Mouse (Mus musculus): ENCODE measurements around the gene Ptcd3.

DNA sequence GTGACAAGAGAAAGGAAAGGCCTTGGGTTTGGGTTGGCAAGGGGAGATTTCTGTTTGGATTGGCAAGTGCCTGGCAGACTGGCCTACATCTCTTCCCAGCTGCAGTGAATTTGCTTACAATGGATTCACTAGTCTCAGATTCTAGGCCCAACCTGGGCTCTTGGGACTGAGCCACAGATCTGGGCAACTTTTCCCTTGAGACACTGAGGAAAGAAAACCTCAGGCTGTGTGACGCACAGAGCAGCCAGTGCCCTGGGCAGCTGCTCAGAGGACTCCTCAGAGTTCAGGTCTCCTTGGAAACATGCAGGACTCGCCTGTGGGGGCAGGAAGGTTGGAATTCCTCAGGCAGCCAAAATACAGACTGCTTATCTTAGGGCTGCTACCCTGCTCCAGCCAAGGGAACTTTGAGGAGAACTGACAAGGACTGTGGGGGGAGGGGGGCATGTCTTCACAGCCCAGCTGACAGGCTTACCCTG, 25.6 kb upstream of the Ptcd3 start:
- TF ChIP-seq CTCF (IDR thresholded peaks at IDR 0.05; ENCODE audit: low read depth, low read length) (no peak), TAL1 (conservative IDR thresholded peaks at IDR 0.05; ENCODE audit: low read depth, low read length) (no peak), POLR2AphosphoS5 (IDR thresholded peaks at IDR 0.05; ENCODE audit: insufficient replicate concordance, low read depth, low read length) (no peak), GATA1 (IDR thresholded peaks at IDR 0.05; ENCODE audit: borderline replicate concordance, low read length) (no peak), GATA2 (IDR thresholded peaks at IDR 0.05; ENCODE audit: borderline replicate concordance, low read depth, low read length) (no peak)

Measured in G1E (cell line).